Mouse (Mus musculus) hindbrain, embryonic 11.5 days (tissue): ENCODE data around the gene Gsk3b. TPM values are rescaled to one million over a fixed set of nuclear protein-coding genes. Genes with fewer than 3 reads are reported as not detected.

Source experiments
- ATAC-seq: fragments of 200-750 bp; cut with Nextera tagmentation; 2 replicates; pipeline ENCODE4 v1.8.0; 2017; ENCODE audit warnings: mild to moderate bottlenecking, moderate TSS enrichment, moderate library complexity; ENCODE audit not compliant: low FRiP score
- DNase-seq: peaks from one replicate; pipeline ENCODE4 v3.0.0-alpha.2; 2015; ENCODE audit warnings: low spot score
- H3K27ac ChIP-seq: fragments of 300-500 bp; sonication (generic); 2 replicates; pipeline ENCODE4 v1.5.1; 2014; ENCODE audit warnings: mild to moderate bottlenecking, low read depth, low read length
- H3K27me3 ChIP-seq: fragments of 300-500 bp; sonication (generic); 2 replicates; pipeline ENCODE4 v1.6.1; 2014; ENCODE audit warnings: mild to moderate bottlenecking, low read length, moderate library complexity, mixed read lengths; ENCODE audit not compliant: control insufficient read depth, insufficient read depth
- H3K36me3 ChIP-seq: fragments of 300-500 bp; sonication (generic); 2 replicates; pipeline ENCODE4 v1.6.1; 2014; ENCODE audit warnings: mild to moderate bottlenecking, low read length, moderate library complexity, mixed read lengths; ENCODE audit not compliant: control insufficient read depth, insufficient read depth
- H3K4me1 ChIP-seq: fragments of 300-500 bp; sonication (generic); replicated peaks from 2 replicates; pipeline ENCODE4 v1.6.1; 2014; ENCODE audit warnings: low read length, mixed read lengths; ENCODE audit not compliant: control insufficient read depth, insufficient read depth
- H3K4me2 ChIP-seq: fragments of 300-500 bp; sonication (generic); replicated peaks from 2 replicates; pipeline ENCODE4 v1.6.1; 2014; ENCODE audit warnings: mild to moderate bottlenecking, low read depth, low read length
- H3K4me3 ChIP-seq: fragments of 300-500 bp; sonication (generic); 2 replicates; pipeline ENCODE4 v1.5.1; 2014; ENCODE audit warnings: low read depth, low read length
- H3K9ac ChIP-seq: fragments of 300-500 bp; sonication (generic); 2 replicates; pipeline ENCODE4 v1.6.1; 2014; ENCODE audit warnings: low read depth, low read length
- H3K9me3 ChIP-seq: fragments of 300-500 bp; sonication (generic); 2 replicates; pipeline ENCODE4 v1.6.1; 2016; ENCODE audit warnings: low read length; ENCODE audit not compliant: control insufficient read depth
- WGBS: fragments of 180-500 bp; shearing (Covaris S2); extraction: QIAGEN DNeasy Blood & Tissue Kit; methylation state at CpG from one replicate; pipeline ENCODE4 v1.1.7; 2014; 5-methylcytosine and 5-hydroxymethylcytosine counted together
- polyA plus RNA-seq: library from polyadenylated mRNA; unstranded; fragments of >200 nt; fragmentation: Nextera tagmentation; extraction: Ambion mirVana; gene quantifications from 2 replicates; pipeline ENCODE4 v1.2.1, GENCODE M21; 2014

Gene Gsk3b
- polyA plus RNA-seq, 1 experiment from 2014 or later: 172 TPM

DNA sequence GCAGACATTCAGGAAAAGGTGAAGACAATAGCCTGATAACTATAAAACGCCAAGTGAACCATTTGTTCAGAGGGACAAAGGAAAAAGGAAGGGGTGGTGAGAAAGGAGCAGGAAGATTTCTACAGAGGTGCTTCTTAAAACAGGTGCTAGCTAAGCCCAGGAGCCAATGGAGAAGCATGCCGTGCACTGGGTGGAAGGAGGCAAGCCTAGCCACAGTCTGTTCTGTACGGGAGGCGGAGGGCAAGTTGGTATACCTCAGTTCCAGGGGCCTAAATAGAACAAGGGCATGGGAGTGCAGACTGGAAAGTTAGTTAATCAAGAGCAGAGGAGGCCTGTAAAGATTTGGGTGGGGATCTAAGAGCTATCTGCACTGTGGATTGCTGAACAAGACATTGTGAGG, 3.8 kb downstream of the Gsk3b start:
- Histone ChIP-seq H3K9ac (peak overlapping the region; percentile 55), H3K4me1 (no peaks in the 10 kb centered on the region; the same call in 1 of the 2 replicates), H3K4me3 (peak overlapping the region; percentile 98), H3K36me3 (no peaks in the 10 kb centered on the region), H3K27ac (no peak overlapping the region), H3K27me3 (no peaks in the 10 kb centered on the region), H3K9me3 (no peaks in the 10 kb centered on the region), H3K4me2 (peak overlapping the region; percentile 77)
- WGBS: 8% methylated on average over 4 of the region's 4 CpGs
- no peak for ATAC-seq
- DNase-seq: peak; percentile 30

DNA sequence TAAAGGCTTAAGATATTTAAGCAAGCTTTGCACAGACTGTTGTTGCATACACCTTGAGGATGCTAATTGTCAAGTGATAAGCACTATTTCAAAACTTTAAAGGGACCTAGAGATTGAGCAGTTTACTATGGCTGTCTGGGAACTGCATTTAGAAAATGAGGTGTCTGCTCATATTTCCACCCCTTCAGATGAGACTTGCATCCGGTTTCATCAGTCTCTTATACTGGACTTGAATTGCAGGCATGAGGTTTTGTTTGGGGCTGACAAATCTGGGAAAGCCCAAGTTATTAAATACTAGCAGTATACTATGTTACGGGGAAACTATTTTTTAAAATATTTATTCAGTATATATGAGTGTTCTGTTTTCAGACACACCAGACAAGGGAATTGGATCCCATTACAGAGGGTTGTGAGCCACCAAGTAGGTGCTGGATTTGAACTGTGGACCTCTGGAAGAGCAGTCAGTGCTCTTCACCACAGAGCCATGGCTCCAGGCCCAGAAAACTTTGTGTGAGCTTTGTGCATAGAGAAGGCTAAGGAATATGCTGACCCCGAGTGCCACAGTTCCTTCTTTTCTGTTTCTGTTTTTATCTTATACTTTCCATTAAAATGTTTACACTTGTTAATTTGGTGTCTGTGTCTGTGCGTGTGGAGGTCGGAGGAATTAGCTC, 6.5 kb downstream of the Gsk3b start:
- no peak for DNase-seq
- H3K4me3 ChIP-seq: no peak overlapping the region
- H3K4me1 ChIP-seq: no peaks in the 10 kb centered on the region; the same call in 1 of the 2 replicates
- H3K4me2 ChIP-seq: no peak overlapping the region; the same call in 1 of the 2 replicates
- H3K9ac ChIP-seq: no peak overlapping the region
- H3K9me3 ChIP-seq: no peaks in the 10 kb centered on the region
- H3K27me3 ChIP-seq: no peaks in the 10 kb centered on the region
- ATAC-seq: no peak
- 88% methylated on average over 5 of the region's 5 CpGs for WGBS
- H3K27ac ChIP-seq: no peak overlapping the region
- no peaks in the 10 kb centered on the region for H3K36me3 ChIP-seq

DNA sequence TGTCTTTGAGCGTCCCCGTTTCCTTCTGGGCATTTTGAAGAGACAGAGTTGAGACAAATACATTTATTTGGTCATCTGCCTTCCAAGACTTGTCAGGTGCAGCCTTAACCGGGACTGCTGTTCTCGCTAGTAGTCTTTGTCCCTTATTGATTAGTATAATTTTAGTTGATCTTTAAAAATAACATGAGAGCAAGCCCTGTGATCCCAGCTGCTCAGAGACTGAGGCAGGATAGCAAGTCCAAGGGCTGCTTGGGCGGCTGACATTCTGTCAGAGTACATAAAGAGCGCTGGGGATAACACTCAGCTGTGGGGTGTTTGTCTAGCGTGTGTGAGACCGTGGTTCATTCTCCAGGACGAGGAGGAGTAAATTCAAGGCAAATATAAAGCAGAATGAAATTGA, 8.7 kb downstream of the Gsk3b start:
- Histone ChIP-seq H3K4me3 (no peak overlapping the region), H3K27ac (no peak overlapping the region)

DNA sequence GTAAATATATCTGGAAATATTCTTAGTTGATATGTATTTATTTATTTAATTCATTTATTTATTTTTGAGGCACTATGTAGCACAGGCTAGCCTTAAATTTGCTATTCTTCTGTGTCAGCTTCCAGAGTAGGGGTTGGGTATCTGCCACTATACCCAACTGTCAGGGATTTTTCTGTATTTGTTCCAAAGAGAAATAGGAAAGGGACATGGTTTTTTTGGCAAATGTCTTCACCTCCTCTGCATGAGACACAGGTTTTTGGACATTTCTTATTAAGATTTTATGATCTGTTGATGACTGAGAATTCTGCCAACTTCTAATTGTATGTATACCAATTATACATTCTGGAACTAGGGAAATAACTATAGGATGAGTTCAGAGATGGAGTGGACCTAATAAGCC, 10.5 kb downstream of the Gsk3b start:
- ATAC-seq (no peak), DNase-seq (no peak)
- Histone ChIP-seq H3K27ac (no peak overlapping the region), H3K4me1 (no peaks in the 10 kb centered on the region; the same call in 1 of the 2 replicates), H3K4me3 (no peak overlapping the region), H3K36me3 (no peaks in the 10 kb centered on the region), H3K4me2 (no peak overlapping the region), H3K9me3 (no peaks in the 10 kb centered on the region), H3K27me3 (no peaks in the 10 kb centered on the region), H3K9ac (no peak overlapping the region)

More for the DNA sequence above, 8.7 kb downstream of the Gsk3b start:
- H3K9ac ChIP-seq: no peak overlapping the region
- no peak for ATAC-seq
- 87% methylated on average over 9 of the region's 9 CpGs for WGBS
- no peaks in the 10 kb centered on the region for H3K9me3 ChIP-seq
- H3K36me3 ChIP-seq: no peaks in the 10 kb centered on the region
- no peaks in the 10 kb centered on the region for H3K27me3 ChIP-seq
- no peaks in the 10 kb centered on the region; the same call in 1 of the 2 replicates for H3K4me1 ChIP-seq
- DNase-seq: no peak
- H3K4me2 ChIP-seq: no peak overlapping the region

DNA sequence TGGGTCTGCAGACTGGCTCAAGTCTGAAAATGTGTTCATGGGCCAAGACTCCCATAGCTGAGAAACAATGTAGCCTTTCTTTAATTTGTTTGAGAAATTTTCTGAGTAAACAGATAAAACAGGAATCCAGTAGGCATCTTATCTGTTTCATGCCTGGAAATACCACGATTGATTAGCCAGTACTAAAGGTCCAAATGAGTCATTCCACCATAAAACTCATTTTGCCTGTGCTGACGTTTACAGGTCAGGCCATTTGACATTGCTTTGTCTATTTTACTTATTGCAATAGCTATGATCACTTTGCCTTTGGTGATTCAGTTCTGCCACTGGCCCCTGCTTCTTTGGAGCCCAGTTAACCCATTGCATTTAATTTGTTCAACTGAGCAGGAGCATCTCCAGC, 11.8 kb downstream of the Gsk3b start:
- no peaks in the 10 kb centered on the region for H3K9me3 ChIP-seq
- no peak overlapping the region for H3K9ac ChIP-seq
- no peak for DNase-seq
- H3K4me1 ChIP-seq: no peaks in the 10 kb centered on the region; the same call in 1 of the 2 replicates
- whole genome bisulfite sequencing: 90% methylated on average over 2 of the region's 2 CpGs
- H3K4me3 ChIP-seq: no peak overlapping the region
- no peak for ATAC-seq
- no peak overlapping the region for H3K4me2 ChIP-seq
- H3K27me3 ChIP-seq: no peaks in the 10 kb centered on the region
- no peaks in the 10 kb centered on the region for H3K36me3 ChIP-seq
- no peak overlapping the region for H3K27ac ChIP-seq

DNA sequence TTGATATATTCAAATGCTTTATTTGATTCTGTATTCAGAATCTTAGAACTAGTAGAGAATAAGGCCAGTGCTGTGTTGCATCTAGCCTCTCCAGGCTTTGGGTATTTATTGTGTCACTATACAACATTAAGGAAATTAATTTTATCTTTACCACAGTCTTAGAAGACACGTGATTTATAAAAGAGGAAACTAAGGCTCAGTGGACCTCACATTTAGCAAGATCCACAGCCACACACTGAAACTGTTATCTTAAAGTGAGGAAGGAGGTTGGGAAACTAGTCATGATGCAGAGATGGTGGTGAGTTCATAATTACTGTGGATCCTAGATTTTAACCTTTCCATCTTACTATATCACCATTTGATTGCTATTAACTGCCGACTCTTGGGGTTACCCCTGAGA, 16.7 kb downstream of the Gsk3b start:
- Histone ChIP-seq H3K9me3 (no peaks in the 10 kb centered on the region), H3K36me3 (no peaks in the 10 kb centered on the region), H3K4me1 (no peaks in the 10 kb centered on the region), H3K4me3 (no peak overlapping the region), H3K27ac (no peak overlapping the region), H3K27me3 (no peaks in the 10 kb centered on the region), H3K9ac (no peak overlapping the region), H3K4me2 (no peak overlapping the region)
- ATAC-seq (no peak), DNase-seq (no peak)
- 96% methylated on average over 2 of the region's 2 CpGs for WGBS

DNA sequence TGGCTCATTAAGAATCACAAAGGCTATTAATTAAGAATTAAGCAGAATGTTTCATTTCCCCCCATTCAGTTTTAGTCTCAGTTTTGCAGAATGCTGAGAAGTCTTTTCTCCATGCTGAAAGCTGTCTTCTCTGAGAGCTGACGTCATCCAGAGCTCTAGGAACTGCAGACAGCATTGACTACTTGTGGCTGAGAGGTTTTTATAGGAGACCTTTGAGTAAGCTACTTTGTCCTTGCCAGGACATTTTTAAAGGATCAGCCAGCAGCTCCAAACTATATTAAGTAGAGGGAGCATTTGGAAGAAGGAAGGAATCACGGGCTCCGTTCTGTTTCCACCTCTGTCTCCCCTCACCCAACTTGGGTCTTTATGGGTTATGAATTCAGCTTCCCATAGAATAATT, 17.7 kb downstream of the Gsk3b start:
- no peak overlapping the region for H3K4me3 ChIP-seq
- DNase-seq: no peak
- ATAC-seq: no peak
- no peaks in the 10 kb centered on the region for H3K4me1 ChIP-seq
- no peak overlapping the region for H3K9ac ChIP-seq
- WGBS: 90% methylated on average over 3 of the region's 3 CpGs
- no peaks in the 10 kb centered on the region for H3K27me3 ChIP-seq
- no peak overlapping the region for H3K27ac ChIP-seq
- H3K9me3 ChIP-seq: no peaks in the 10 kb centered on the region
- H3K36me3 ChIP-seq: no peaks in the 10 kb centered on the region
- H3K4me2 ChIP-seq: no peak overlapping the region

DNA sequence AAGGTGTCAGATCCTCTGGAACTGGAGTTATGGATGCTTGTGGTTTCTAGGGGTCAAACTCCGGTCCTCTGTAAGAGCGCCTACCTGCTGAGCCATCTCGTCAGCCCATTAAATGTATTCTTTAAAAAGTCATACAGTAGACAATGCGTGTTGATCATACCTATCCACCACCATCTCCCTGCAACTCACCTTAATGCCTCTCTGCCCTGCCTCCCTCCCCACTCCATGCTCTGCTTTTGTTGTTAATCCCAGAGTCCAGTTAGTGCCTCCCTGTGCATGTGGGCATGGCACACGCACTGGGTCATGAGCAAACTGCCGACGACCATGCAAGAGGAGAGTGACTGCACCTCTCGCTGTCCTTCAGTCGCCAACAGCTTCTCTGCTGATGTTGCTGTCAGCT, 21.2 kb downstream of the Gsk3b start:
- Histone ChIP-seq H3K27ac (no peak overlapping the region), H3K4me1 (no peaks in the 10 kb centered on the region), H3K4me2 (no peak overlapping the region), H3K4me3 (no peak overlapping the region), H3K9ac (no peak overlapping the region), H3K9me3 (no peaks in the 10 kb centered on the region), H3K36me3 (no peaks in the 10 kb centered on the region), H3K27me3 (no peaks in the 10 kb centered on the region)
- ATAC-seq (no peak), DNase-seq (no peak)
- 88% methylated on average over 9 of the region's 9 CpGs for WGBS

DNA sequence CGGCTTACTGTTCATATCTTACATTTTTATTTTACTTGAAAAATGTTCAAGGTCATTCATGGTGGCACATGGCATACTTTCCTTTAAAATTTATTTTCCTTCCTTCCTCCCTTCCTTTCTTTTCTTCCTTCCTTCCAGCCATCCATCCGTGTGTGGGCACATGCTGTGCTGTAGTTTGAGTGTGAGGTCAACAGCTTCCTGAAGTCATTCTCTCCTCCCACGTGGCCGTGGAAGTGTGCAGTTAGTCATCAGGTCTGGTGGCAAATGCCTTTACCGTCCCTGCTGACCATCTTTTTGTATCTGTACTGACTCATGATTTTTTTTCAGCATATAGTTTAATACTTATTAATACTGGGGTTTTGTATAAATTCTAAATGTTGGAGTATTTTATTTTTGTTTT, 21.8 kb downstream of the Gsk3b start:
- no peak for DNase-seq
- no peak overlapping the region for H3K4me3 ChIP-seq

More for the DNA sequence above, 21.8 kb downstream of the Gsk3b start:
- no peak for ATAC-seq
- no peaks in the 10 kb centered on the region for H3K4me1 ChIP-seq
- H3K9me3 ChIP-seq: no peaks in the 10 kb centered on the region
- no peaks in the 10 kb centered on the region for H3K27me3 ChIP-seq
- H3K4me2 ChIP-seq: no peak overlapping the region
- no peak overlapping the region for H3K9ac ChIP-seq
- no peaks in the 10 kb centered on the region for H3K36me3 ChIP-seq
- H3K27ac ChIP-seq: no peak overlapping the region
- 76% methylated on average over 5 of the region's 5 CpGs for WGBS
